Mouse (Mus musculus): ENCODE measurements at regions not wholly inside any gene's neighbourhood (a gene's known extent, or its start where the extent isn't known, plus 50 kb on each side); places are given as distances from the start of the nearest gene placed in this dataset.

- DNase-seq = no peak
- 51% methylated on average over 3 of the region's 3 CpGs for WGBS
- intact Hi-C loops (cut with DNase I) = loop anchor here (5.0 to 10.0 kb wide), 3 partner anchors 60 to 1587 kb away; partner anchors contain the start of gene Klf6
- peaks cover 6% of the 10 kb centered on the region for H3K36me3 ChIP-seq (ENCODE audit: control insufficient read depth, insufficient read depth, low read length)
- H3K27ac ChIP-seq = no peak overlapping the region
- H3K4me1 ChIP-seq (ENCODE audit: control insufficient read depth, insufficient read depth, low read length) = peaks cover 2% of the 10 kb centered on the region
- H3K27me3 ChIP-seq (ENCODE audit: control insufficient read depth, insufficient read depth, low read length) = no peaks in the 10 kb centered on the region
- H3K79me2 ChIP-seq (replicated peaks; ENCODE audit: control insufficient read depth, insufficient read depth, low read length) = no peaks in the 10 kb centered on the region
- no peak overlapping the region for H3K4me3 ChIP-seq
- TF ChIP-seq CTCF (IDR thresholded peaks at IDR 0.05) (no peak), POLR2A (IDR thresholded peaks at IDR 0.05; ENCODE audit: insufficient read depth, low read depth, low read length) (no peak), EP300 (IDR thresholded peaks at IDR 0.05; ENCODE audit: insufficient read depth, low read depth, low read length) (no peak)
- no peak overlapping the region for H3K9ac ChIP-seq (ENCODE audit: low read depth, low read length)
Observed at GRCm38 (mm10) chr13:6252100-6252499, 295.8 kb upstream of the Pitrm1 start.

GRCm38 (mm10) chr13:6255303-6255702, 292.6 kb upstream of the Pitrm1 start:
- H3K79me2 ChIP-seq (replicated peaks; ENCODE audit: control insufficient read depth, insufficient read depth, low read length) = no peaks in the 10 kb centered on the region
- no peak overlapping the region for H3K27ac ChIP-seq
- DNase-seq = peak in 1 of 2 experiments; percentile 5
- H3K27me3 ChIP-seq (ENCODE audit: control insufficient read depth, insufficient read depth, low read length) = no peaks in the 10 kb centered on the region
- WGBS = 51% methylated on average over 5 of the region's 5 CpGs
- H3K4me3 ChIP-seq = no peak overlapping the region
- peaks cover 2% of the 10 kb centered on the region for H3K4me1 ChIP-seq (ENCODE audit: control insufficient read depth, insufficient read depth, low read length)
- TF ChIP-seq EP300 (IDR thresholded peaks at IDR 0.05; ENCODE audit: insufficient read depth, low read depth, low read length) (no peak), CTCF (IDR thresholded peaks at IDR 0.05) (no peak), POLR2A (IDR thresholded peaks at IDR 0.05; ENCODE audit: insufficient read depth, low read depth, low read length) (no peak)
- peaks cover 6% of the 10 kb centered on the region for H3K36me3 ChIP-seq (ENCODE audit: control insufficient read depth, insufficient read depth, low read length)
- no peak overlapping the region for H3K9ac ChIP-seq (ENCODE audit: low read depth, low read length)
- intact Hi-C loops (cut with DNase I) = loop anchor here (10.0 kb wide), 1 partner anchor 1591 kb away; no protein-coding TSS in a partner anchor

GRCm38 (mm10) chr13:6255728-6256496, 292.0 kb upstream of the Pitrm1 start:
- Histone ChIP-seq H3K27me3 (ENCODE audit: control insufficient read depth, insufficient read depth, low read length) (no peaks in the 10 kb centered on the region), H3K4me1 (ENCODE audit: control insufficient read depth, insufficient read depth, low read length) (peaks cover under 1% of the 10 kb centered on the region), H3K36me3 (ENCODE audit: control insufficient read depth, insufficient read depth, low read length) (peaks cover 6% of the 10 kb centered on the region), H3K9ac (ENCODE audit: low read depth, low read length) (no peak overlapping the region), H3K79me2 (replicated peaks; ENCODE audit: control insufficient read depth, insufficient read depth, low read length) (no peaks in the 10 kb centered on the region), H3K4me3 (no peak overlapping the region), H3K27ac (no peak overlapping the region)
- no peak for DNase-seq
- TF ChIP-seq CTCF (IDR thresholded peaks at IDR 0.05) (no peak), EP300 (IDR thresholded peaks at IDR 0.05; ENCODE audit: insufficient read depth, low read depth, low read length) (no peak), POLR2A (IDR thresholded peaks at IDR 0.05; ENCODE audit: insufficient read depth, low read depth, low read length) (no peak)
- intact Hi-C loops (cut with DNase I) = loop anchor here (2.0 to 10.0 kb wide), 2 partner anchors 29 to 1591 kb away; no protein-coding TSS in a partner anchor

GRCm38 (mm10) chr13:6258456-6258855, 289.5 kb upstream of the Pitrm1 start:
- H3K4me1 ChIP-seq (ENCODE audit: control insufficient read depth, insufficient read depth, low read length) = no peaks in the 10 kb centered on the region
- H3K27ac ChIP-seq = no peak overlapping the region
- H3K27me3 ChIP-seq (ENCODE audit: control insufficient read depth, insufficient read depth, low read length) = no peaks in the 10 kb centered on the region
- H3K36me3 ChIP-seq (ENCODE audit: control insufficient read depth, insufficient read depth, low read length) = no peaks in the 10 kb centered on the region
- no peak for DNase-seq
- H3K9ac ChIP-seq (ENCODE audit: low read depth, low read length) = no peak overlapping the region
- intact Hi-C loops (cut with DNase I) = loop anchor here (10.0 kb wide), 1 partner anchor 1594 kb away; no protein-coding TSS in a partner anchor
- 53% methylated on average over 1 of the region's 1 CpGs for WGBS
- TF ChIP-seq EP300 (IDR thresholded peaks at IDR 0.05; ENCODE audit: insufficient read depth, low read depth, low read length) (no peak), POLR2A (IDR thresholded peaks at IDR 0.05; ENCODE audit: insufficient read depth, low read depth, low read length) (no peak), CTCF (IDR thresholded peaks at IDR 0.05) (no peak)
- H3K79me2 ChIP-seq (replicated peaks; ENCODE audit: control insufficient read depth, insufficient read depth, low read length) = no peaks in the 10 kb centered on the region
- no peak overlapping the region for H3K4me3 ChIP-seq

GRCm38 (mm10) chr13:6260321-6260865, 287.6 kb upstream of the Pitrm1 start:
- no peaks in the 10 kb centered on the region for H3K36me3 ChIP-seq (ENCODE audit: control insufficient read depth, insufficient read depth, low read length)
- DNase-seq = no peak
- TF ChIP-seq EP300 (IDR thresholded peaks at IDR 0.05; ENCODE audit: insufficient read depth, low read depth, low read length) (no peak), CTCF (IDR thresholded peaks at IDR 0.05) (no peak), POLR2A (IDR thresholded peaks at IDR 0.05; ENCODE audit: insufficient read depth, low read depth, low read length) (no peak)
- H3K27me3 ChIP-seq (ENCODE audit: control insufficient read depth, insufficient read depth, low read length) = no peaks in the 10 kb centered on the region
- intact Hi-C loops (cut with DNase I) = no loop called here
- H3K4me3 ChIP-seq = no peak overlapping the region
- no peak overlapping the region for H3K9ac ChIP-seq (ENCODE audit: low read depth, low read length)
- no peaks in the 10 kb centered on the region for H3K4me1 ChIP-seq (ENCODE audit: control insufficient read depth, insufficient read depth, low read length)
- no peak overlapping the region for H3K27ac ChIP-seq
- 59% methylated on average over 3 of the region's 3 CpGs for WGBS
- no peaks in the 10 kb centered on the region for H3K79me2 ChIP-seq (replicated peaks; ENCODE audit: control insufficient read depth, insufficient read depth, low read length)

GRCm38 (mm10) chr13:6261458-6261857, 286.5 kb upstream of the Pitrm1 start:
- WGBS = 82% methylated on average over 4 of the region's 4 CpGs
- no peaks in the 10 kb centered on the region for H3K4me1 ChIP-seq (ENCODE audit: control insufficient read depth, insufficient read depth, low read length)
- intact Hi-C loops (cut with DNase I) = no loop called here
- no peak for DNase-seq
- H3K79me2 ChIP-seq (replicated peaks; ENCODE audit: control insufficient read depth, insufficient read depth, low read length) = no peaks in the 10 kb centered on the region
- no peaks in the 10 kb centered on the region for H3K27me3 ChIP-seq (ENCODE audit: control insufficient read depth, insufficient read depth, low read length)
- H3K27ac ChIP-seq = no peak overlapping the region
- no peak overlapping the region for H3K9ac ChIP-seq (ENCODE audit: low read depth, low read length)
- H3K4me3 ChIP-seq = no peak overlapping the region
- no peaks in the 10 kb centered on the region for H3K36me3 ChIP-seq (ENCODE audit: control insufficient read depth, insufficient read depth, low read length)
- TF ChIP-seq POLR2A (IDR thresholded peaks at IDR 0.05; ENCODE audit: insufficient read depth, low read depth, low read length) (no peak), CTCF (IDR thresholded peaks at IDR 0.05) (no peak), EP300 (IDR thresholded peaks at IDR 0.05; ENCODE audit: insufficient read depth, low read depth, low read length) (no peak)

All from heart, adult 2 months (tissue).